Mouse (Mus musculus): Measurements from ENCODE around the gene Numb. TPM values are rescaled to one million over a fixed set of nuclear protein-coding genes. Genes with fewer than 3 reads are reported as not detected.
A peak's percentile ranks its signal among the peaks of the same experiment; 100 is the strongest.

Numb gene
- polyA plus RNA-seq, 1 experiment: 11.2 TPM

- Histone ChIP-seq H3K4me3 (ENCODE audit: insufficient read depth, poor library complexity, severe bottlenecking) (peak overlapping the region; percentile 71), H3K27me3 (ENCODE audit: control insufficient read depth, insufficient read depth, insufficient read length) (no peaks in the 10 kb centered on the region), H3K79me3 (ENCODE audit: low read depth) (peaks cover 27% of the 10 kb centered on the region), H3ac (ENCODE audit: control insufficient read depth, insufficient read length, low read depth) (peak overlapping the region; percentile 97), H3K79me2 (ENCODE audit: control insufficient read depth, insufficient read depth) (peaks cover 39% of the 10 kb centered on the region), H3K36me3 (ENCODE audit: control insufficient read depth, insufficient read depth) (peaks cover 27% of the 10 kb centered on the region)
- TF ChIP-seq CEBPB (IDR thresholded peaks at IDR 0.05; ENCODE audit: low read depth): no peak
- TF ChIP-seq MYOD1 (IDR thresholded peaks at IDR 0.05; ENCODE audit: control insufficient read depth, insufficient read length, low read depth): no peak
- no peak for TF ChIP-seq FOSL1 (IDR thresholded peaks at IDR 0.05; ENCODE audit: insufficient read depth, low read length, poor library complexity, severe bottlenecking)
- no peak for TF ChIP-seq CTCF (IDR thresholded peaks at IDR 0.05; ENCODE audit: control insufficient read depth, insufficient read depth, insufficient read length)
- no peak for TF ChIP-seq MYOG (IDR thresholded peaks at IDR 0.05; ENCODE audit: control insufficient read depth, extremely low read depth, insufficient read length)
- TF ChIP-seq MAX (IDR thresholded peaks at IDR 0.05): peak; percentile 6
- TF ChIP-seq USF1 (IDR thresholded peaks at IDR 0.05; ENCODE audit: low read depth): no peak
Observed at GRCm38 (mm10) chr12:83950840-83951701, 29.3 kb upstream of the Numb start.

- TF ChIP-seq FOSL1 (IDR thresholded peaks at IDR 0.05; ENCODE audit: insufficient read depth, low read length, poor library complexity, severe bottlenecking) (no peak), MAX (IDR thresholded peaks at IDR 0.05) (peak; percentile 18)
- H3K4me3 ChIP-seq (ENCODE audit: insufficient read depth, poor library complexity, severe bottlenecking): peak within 1 kb of the TSS; percentile 71
- H3K27me3 ChIP-seq (ENCODE audit: control insufficient read depth, insufficient read depth, insufficient read length): no peaks in the 10 kb centered on the region
- peaks cover 27% of the 10 kb centered on the region for H3K36me3 ChIP-seq (ENCODE audit: control insufficient read depth, insufficient read depth)
- peak within 1 kb of the TSS; percentile 97 for H3ac ChIP-seq (ENCODE audit: control insufficient read depth, insufficient read length, low read depth)
- peaks cover 27% of the 10 kb centered on the region for H3K79me3 ChIP-seq (ENCODE audit: low read depth)
- peaks cover 39% of the 10 kb centered on the region for H3K79me2 ChIP-seq (ENCODE audit: control insufficient read depth, insufficient read depth)
Observed at GRCm38 (mm10) chr12:83950493-83950839, 28.7 kb upstream of the Numb start, which contains the start of gene Riox1. Gene Riox1, plus strand, starts transcription at chr12:83950608.

- Histone ChIP-seq H3ac (ENCODE audit: control insufficient read depth, insufficient read length, low read depth) (peak overlapping the region; percentile 39), H3K4me3 (ENCODE audit: insufficient read depth, poor library complexity, severe bottlenecking) (peak overlapping the region; percentile 71), H3K79me3 (ENCODE audit: low read depth) (peaks cover 27% of the 10 kb centered on the region), H3K36me3 (ENCODE audit: control insufficient read depth, insufficient read depth) (peaks cover 27% of the 10 kb centered on the region), H3K27me3 (ENCODE audit: control insufficient read depth, insufficient read depth, insufficient read length) (no peaks in the 10 kb centered on the region), H3K79me2 (ENCODE audit: control insufficient read depth, insufficient read depth) (peaks cover 39% of the 10 kb centered on the region)
- TF ChIP-seq CTCF (IDR thresholded peaks at IDR 0.05; ENCODE audit: control insufficient read depth, insufficient read depth, insufficient read length): no peak
Observed at GRCm38 (mm10) chr12:83949776-83950492, 28.2 kb upstream of the Numb start.

DNA sequence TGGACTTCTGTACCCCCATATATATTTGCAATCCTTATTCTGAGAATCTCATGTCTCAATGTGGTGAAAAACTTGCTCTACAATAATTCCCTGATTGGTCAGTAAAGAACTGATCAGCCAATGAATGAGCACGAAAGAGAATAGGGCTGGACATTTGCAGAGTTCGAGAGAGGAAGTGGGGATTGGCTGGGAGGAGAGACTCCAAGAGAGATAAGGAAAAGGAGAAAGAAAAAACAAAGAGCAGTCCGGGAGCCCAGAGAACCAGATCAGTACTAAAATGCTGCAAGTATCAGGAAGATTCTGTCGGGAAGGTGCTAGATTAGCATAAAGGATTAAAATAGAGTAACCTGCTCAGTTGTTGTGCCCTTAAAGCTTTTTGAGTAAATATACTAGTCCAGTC is 27.3 kb upstream of the Numb start:
- Histone ChIP-seq H3K27me3 (ENCODE audit: control insufficient read depth, insufficient read depth, insufficient read length) (no peaks in the 10 kb centered on the region), H3K36me3 (ENCODE audit: control insufficient read depth, insufficient read depth) (peaks cover 21% of the 10 kb centered on the region), H3ac (ENCODE audit: control insufficient read depth, insufficient read length, low read depth) (no peak overlapping the region), H3K4me3 (ENCODE audit: insufficient read depth, poor library complexity, severe bottlenecking) (no peak overlapping the region), H3K79me2 (ENCODE audit: control insufficient read depth, insufficient read depth) (peaks cover 38% of the 10 kb centered on the region), H3K79me3 (ENCODE audit: low read depth) (peaks cover 27% of the 10 kb centered on the region)
- TF ChIP-seq CTCF (IDR thresholded peaks at IDR 0.05; ENCODE audit: control insufficient read depth, insufficient read depth, insufficient read length): no peak
- no peak for TF ChIP-seq FOSL1 (IDR thresholded peaks at IDR 0.05; ENCODE audit: insufficient read depth, low read length, poor library complexity, severe bottlenecking)
- no peak for TF ChIP-seq CEBPB (IDR thresholded peaks at IDR 0.05; ENCODE audit: low read depth)
- TF ChIP-seq MYOG (IDR thresholded peaks at IDR 0.05; ENCODE audit: control insufficient read depth, extremely low read depth, insufficient read length): no peak
- no peak for TF ChIP-seq MAX (IDR thresholded peaks at IDR 0.05)
- no peak for TF ChIP-seq MYOD1 (IDR thresholded peaks at IDR 0.05; ENCODE audit: control insufficient read depth, insufficient read length, low read depth)
- TF ChIP-seq USF1 (IDR thresholded peaks at IDR 0.05; ENCODE audit: low read depth): no peak

- TF ChIP-seq USF1 (IDR thresholded peaks at IDR 0.05; ENCODE audit: low read depth): no peak
- no peak for TF ChIP-seq MYOD1 (IDR thresholded peaks at IDR 0.05; ENCODE audit: control insufficient read depth, insufficient read length, low read depth)
- TF ChIP-seq FOSL1 (IDR thresholded peaks at IDR 0.05; ENCODE audit: insufficient read depth, low read length, poor library complexity, severe bottlenecking): no peak
Observed at GRCm38 (mm10) chr12:83947260-83947811, 25.6 kb upstream of the Numb start.

DNA sequence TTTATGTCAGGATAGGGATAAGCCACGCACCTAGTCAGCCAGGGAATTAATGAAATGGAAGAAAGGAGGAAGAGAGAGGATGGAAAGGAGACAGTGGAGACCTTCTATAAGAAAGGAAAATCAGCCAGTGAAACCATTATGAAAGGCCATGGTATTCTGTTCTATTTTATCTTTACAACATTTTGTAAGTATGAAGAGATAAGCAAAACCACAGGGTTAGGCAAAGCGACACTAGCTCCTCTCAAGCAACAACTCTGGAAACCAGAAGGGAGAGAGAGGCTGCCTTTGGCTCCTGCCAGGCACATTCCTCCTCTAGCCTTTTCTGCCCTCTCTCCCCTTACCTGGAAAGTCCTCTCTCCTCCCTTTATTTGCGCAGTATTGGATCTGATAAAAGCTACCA is 20.2 kb upstream of the Numb start:
- Histone ChIP-seq H3K27me3 (ENCODE audit: control insufficient read depth, insufficient read depth, insufficient read length) (no peaks in the 10 kb centered on the region), H3K36me3 (ENCODE audit: control insufficient read depth, insufficient read depth) (no peaks in the 10 kb centered on the region), H3K79me2 (ENCODE audit: control insufficient read depth, insufficient read depth) (no peaks in the 10 kb centered on the region), H3ac (ENCODE audit: control insufficient read depth, insufficient read length, low read depth) (no peak overlapping the region), H3K79me3 (ENCODE audit: low read depth) (no peaks in the 10 kb centered on the region), H3K4me3 (ENCODE audit: insufficient read depth, poor library complexity, severe bottlenecking) (no peak overlapping the region)
- no peak for TF ChIP-seq FOSL1 (IDR thresholded peaks at IDR 0.05; ENCODE audit: insufficient read depth, low read length, poor library complexity, severe bottlenecking)
- no peak for TF ChIP-seq MAX (IDR thresholded peaks at IDR 0.05)
- TF ChIP-seq CTCF (IDR thresholded peaks at IDR 0.05; ENCODE audit: control insufficient read depth, insufficient read depth, insufficient read length): no peak
- no peak for TF ChIP-seq MYOD1 (IDR thresholded peaks at IDR 0.05; ENCODE audit: control insufficient read depth, insufficient read length, low read depth)
- TF ChIP-seq USF1 (IDR thresholded peaks at IDR 0.05; ENCODE audit: low read depth): no peak
- no peak for TF ChIP-seq CEBPB (IDR thresholded peaks at IDR 0.05; ENCODE audit: low read depth)
- no peak for TF ChIP-seq MYOG (IDR thresholded peaks at IDR 0.05; ENCODE audit: control insufficient read depth, extremely low read depth, insufficient read length)

More at GRCm38 (mm10) chr12:83947260-83947811, 25.6 kb upstream of the Numb start:
- H3K79me2 ChIP-seq (ENCODE audit: control insufficient read depth, insufficient read depth): peaks cover 21% of the 10 kb centered on the region
- peaks cover 9% of the 10 kb centered on the region for H3K36me3 ChIP-seq (ENCODE audit: control insufficient read depth, insufficient read depth)
- no peak overlapping the region for H3K4me3 ChIP-seq (ENCODE audit: insufficient read depth, poor library complexity, severe bottlenecking)
- no peaks in the 10 kb centered on the region for H3K27me3 ChIP-seq (ENCODE audit: control insufficient read depth, insufficient read depth, insufficient read length)
- no peak overlapping the region for H3ac ChIP-seq (ENCODE audit: control insufficient read depth, insufficient read length, low read depth)
- peaks cover 12% of the 10 kb centered on the region for H3K79me3 ChIP-seq (ENCODE audit: low read depth)
